Mouse (Mus musculus) heart, postnatal 4 days (tissue): ENCODE measurements at regions not wholly inside any gene's neighbourhood (a gene's known extent, or its start where the extent isn't known, plus 50 kb on each side); places are given as distances from the start of the nearest gene placed in this dataset.
"Not testable (repeated sequence)": the region's sequence is repeated elsewhere in the genome, so short reads cannot be mapped to it uniquely, and the experiment has no call there.

Experiments used
- DNase-seq: peaks from one replicate; pipeline ENCODE4 v3.0.0; 2021

DNA sequence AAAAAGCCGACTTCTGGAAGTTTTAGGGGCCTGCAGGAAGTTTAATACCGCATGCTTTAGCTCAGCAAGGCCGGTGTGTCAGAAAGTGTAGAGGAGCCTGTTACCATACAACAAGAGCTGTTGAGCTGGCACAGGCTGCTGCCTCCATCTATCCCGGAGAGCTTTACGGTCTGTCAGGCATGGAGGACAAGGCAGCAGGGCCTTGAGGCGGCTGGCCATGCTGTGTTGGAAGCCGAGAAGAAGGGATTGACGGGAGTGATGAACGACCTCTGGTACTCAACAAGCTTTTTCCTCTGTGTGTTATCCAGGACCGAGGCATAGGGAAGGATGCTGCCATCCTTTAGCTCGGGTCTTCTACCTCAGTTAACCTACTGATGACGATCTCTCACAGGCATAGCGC, 146.8 kb upstream of the Mocs1 start:
- DNase-seq, result no peak

DNA sequence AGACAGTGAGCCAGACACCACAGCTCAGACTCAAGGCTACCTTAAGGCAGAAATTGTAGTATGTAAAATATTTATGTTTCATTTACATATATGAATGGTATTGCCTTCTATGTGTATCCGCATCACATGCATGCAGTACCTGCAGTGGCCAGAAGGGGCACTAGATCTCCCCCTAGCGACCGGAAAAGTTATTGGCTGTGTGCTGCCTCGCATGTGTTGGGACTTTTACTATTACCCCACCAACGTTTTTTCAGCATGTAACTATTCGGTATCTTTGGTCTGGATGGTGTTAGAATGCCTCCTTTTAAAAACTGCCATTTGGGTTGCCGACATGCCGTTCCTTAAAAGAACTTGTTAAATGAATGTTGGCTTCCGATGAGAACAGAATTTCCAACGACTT, 145.7 kb upstream of the Mocs1 start:
- DNase-seq, result no peak

DNA sequence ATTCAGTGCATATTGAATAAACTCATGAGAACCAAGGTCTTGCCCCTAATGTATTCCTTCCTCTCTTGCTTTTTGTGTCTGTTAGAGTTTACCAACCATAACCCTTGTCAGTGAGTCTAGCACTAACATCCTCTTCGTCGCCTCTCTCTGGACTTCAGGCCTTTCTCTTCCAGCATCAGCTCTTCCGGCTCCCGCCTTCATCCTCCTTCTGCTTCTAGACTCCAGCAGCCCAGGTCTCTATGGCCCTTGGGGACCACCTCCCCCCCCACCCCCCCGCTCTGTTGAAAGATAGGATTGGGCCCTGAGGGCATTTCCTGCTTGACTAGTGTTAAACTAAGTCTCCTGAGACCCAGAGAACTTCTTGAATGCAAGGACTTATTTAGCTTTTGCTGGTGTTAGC, 144.7 kb upstream of the Mocs1 start:
- DNase-seq, result no peak

DNA sequence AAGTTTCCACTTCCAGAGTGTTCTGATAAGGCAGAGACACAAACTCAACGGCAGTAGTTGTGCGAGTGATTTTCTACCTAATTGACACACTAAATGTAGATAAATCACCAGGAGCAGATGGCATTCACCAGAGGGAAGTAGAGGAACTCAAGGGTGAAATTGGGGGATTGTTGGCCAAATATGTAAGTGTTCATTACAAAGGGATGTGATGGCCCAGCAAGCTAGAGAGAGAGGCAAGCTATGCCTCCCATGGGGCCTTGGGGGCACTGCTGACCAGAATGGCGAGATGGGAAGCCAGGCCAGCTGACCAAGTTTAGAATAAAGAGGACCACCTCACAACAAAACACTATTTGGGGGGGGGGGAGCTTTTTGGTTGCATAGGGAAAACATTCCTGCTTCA, 136.5 kb upstream of the Mocs1 start:
- DNase-seq, result no peak

DNA sequence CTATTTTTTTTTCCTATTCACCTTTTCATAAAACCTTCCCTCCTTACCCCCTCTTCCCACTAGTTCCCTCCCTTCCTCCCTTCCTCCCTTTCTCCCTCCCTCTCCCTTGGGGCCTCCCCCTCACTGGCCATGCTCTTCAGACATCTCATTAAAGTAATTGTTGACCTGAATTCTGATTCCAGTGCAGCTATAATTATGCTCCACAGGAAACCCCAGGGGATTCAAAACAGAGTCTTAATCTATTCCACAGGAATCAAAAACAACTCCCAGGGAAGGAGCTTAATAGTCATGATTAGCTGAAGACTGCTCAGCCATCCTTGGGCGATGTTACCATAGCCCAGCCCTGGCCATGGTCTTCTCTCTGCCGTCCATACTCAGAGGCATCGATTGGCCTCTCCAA, 123.7 kb upstream of the Mocs1 start:
- DNase-seq, result no peak

DNA sequence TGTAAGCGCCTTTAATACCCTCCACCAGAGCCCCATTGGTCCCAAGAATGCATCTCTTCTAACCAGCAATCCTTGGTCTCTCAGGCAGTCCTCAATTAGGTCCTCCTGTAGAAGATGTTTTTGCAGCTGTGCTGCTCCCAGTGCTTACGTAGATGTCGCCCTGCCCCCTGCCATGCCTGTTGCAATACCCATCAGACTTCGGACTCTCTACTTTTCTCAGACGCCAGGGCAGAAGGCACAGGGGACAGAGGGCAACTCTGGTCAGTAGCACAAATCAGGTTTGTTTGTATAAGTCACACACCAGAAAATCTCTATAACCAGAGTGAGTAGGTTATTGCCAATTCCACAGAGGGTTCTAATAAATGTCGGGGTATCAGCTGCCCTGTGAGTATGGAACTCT, 123.0 kb upstream of the Mocs1 start:
- DNase-seq, result no peak

DNA sequence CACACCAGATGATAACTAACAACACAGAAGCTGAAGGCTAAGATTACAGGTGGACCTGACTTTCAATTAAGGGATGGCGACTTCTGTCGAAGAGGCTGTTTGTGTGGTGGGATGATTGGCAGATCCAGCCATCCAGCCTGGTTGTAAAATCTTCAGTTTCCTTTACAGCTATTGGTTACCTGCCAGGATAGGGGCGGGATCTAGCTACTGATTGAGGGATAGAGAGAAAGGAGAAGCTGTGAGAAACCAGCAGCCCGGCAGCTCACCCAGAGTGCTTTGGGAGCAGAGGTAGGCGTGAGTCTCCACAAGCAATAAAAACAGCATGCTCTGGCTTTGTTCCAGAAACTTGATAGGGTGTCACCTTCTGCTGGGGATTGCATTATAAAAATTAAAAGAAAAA, 119.1 kb upstream of the Mocs1 start:
- DNase-seq, result peak; percentile 58

DNA sequence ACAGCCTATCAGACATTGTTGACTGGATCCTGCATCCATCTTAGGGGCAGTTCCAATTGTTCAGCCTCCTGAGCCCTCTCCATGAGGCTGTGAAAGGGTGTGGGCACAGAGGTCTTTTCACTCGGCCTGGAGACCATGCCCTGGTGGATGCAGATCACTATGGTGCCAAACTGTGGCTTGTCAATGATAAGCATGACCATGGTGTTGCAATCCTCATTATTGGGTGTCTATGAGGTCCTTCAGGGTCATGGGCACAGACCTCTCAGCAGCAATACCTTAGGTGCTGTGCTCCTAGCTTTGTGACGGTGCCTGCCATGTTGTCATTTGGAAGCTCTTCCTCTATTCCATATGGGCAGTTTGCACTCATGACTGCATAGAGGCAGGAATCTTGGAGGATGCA, 114.0 kb upstream of the Mocs1 start:
- DNase-seq, result no peak

DNA sequence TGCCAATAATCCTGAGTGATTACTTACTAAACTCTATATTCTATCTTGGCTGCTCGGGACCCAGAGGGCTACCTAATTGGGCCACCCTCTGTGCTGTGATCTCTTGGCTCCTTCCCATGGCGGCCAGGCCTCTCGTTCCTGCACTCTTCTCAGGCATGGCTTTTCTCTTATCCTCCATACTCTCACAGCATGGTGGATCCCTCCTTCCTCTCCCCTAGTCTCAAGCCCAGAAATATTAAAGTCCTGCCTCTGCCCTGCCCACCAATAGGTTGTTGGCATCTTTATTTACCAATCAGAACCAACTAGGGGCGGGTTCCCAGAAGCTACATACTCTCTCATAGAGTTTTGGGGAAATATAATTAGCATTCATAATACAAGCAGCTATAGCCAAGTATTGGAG, 100.6 kb upstream of the Mocs1 start:
- DNase-seq, result no peak

DNA sequence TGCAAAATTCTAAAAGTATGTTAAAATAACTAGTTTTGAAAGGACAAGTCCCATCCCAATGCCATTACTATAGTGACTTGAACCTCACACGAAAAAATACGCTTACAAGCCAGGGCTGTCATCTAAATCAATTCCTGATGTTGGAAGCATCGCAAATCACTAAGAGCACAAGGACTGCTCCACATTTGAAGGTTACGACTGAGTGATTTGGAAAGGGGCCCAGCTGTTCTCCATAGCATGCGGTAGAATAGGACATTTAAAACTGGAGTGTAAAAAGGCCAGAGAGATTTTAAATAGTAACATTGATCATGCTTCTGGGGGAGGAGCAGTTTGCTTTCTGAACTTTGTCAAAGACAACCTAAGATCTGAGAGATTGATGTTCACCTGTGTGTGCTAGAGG, 92.8 kb upstream of the Mocs1 start:
- DNase-seq, result no peak

DNA sequence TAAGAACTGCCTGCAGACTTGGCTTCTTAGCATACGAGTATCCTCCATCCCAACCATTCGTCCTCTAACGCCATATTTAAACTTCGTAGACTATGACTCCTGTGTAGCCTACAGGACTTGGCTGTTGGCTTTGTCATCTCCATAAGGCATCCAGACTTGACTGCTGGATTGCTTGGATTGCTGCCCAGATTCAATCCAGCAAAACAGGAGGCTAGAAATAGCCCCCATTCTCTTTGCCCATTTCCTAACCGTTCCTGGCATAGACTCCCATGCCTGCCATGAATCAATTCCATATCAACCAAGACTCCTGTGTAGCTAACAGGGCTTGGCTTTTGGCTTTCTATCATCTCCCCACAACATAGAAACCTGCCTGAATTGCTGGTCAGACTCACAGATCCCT, 90.3 kb upstream of the Mocs1 start:
- peak; percentile 7 for DNase-seq

DNA sequence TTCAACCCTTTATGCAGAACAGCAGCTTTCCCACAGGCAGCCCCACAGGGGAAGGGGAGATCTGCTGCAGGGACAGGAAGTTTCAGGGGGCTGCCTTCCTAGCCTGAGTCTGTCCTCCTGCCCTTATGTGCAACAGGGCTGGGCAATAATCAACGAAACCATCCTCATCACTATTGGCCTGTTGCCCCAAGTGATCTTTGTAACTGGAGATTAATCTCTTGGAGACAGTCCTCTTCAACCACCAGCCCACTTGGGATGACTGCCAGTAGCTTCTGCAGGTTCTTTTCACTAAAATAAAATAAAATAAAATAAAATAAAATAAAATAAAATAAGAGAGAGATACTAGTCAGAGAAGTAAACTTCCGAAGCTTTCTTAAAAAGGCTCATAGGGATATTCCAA, 85.5 kb upstream of the Mocs1 start:
- no peak for DNase-seq

DNA sequence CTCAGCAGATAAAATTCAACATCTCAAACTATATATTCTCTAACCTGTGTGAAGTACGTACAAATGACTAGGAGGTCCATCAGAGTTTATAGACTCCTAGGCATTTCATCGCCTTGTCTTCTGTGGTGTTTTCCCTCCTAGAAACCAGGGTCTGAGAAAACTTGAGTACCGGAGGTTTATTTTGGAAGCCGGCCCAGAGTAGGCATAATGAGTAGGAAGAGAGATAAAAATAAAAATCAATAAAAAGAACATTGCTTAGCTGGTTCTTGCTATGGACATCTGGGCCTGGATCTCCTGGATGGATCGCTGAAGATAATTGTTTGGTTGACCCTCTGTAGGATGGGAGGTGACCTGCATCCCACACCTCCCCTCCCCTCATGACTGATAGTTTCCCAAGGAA, 81.5 kb upstream of the Mocs1 start:
- no peak for DNase-seq

DNA sequence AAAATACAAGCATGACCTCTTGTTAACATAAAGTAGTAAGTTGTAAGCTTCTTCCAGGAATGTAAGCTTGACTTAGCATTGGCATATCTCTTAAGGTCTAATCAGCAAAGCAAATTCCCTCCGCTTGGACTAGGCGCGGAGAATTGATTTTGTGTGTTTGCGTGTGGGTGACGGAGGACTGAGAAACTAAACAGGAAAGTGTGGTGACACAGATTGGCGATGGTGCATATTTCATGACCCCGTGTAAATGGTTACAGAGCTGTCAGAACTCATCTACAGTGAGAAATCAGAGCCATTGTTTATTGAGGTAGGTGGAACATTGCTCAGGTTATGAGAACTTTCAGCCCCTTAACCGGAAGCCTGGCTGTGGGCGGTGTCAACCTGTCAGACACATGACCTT, 78.8 kb upstream of the Mocs1 start:
- DNase-seq, result no peak

DNA sequence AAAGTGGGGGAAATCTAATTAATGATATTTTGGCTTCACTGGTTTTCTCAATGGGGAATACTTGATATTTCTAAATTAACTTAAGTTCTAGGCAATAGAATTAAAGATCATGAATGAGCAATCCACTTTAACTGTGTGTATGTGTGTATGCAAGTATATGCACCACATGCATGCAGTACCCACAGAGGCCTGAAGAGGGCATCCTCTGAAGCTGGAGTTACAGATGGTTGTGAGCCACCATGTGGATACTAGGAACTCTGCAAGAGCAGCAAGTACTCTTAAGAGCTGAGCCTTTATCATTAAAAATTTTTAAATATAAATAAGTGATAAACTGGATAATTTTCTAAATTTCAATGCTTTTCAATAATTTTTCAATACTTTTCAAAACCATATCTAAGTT, 69.0 kb upstream of the Mocs1 start:
- DNase-seq, result no peak

DNA sequence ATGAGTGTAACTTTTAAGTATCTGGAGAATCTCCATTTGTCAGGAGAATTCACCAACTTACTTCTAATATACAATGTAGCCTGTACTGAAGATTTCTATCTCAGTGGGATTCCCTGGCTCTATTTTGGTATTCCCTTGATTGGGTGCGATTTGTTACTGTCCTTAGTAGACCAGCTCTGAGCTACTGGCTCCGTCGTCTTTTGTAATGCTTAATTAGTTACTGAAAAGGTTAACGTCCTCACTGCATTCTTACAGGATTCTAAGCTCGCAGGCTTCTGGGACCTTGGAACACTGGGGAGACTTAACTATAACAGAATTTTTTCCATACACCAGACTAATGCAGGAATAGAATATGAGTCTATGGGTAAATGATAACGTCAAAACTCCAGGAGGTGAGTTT, 67.9 kb upstream of the Mocs1 start:
- DNase-seq, result not testable (repeated sequence)

DNA sequence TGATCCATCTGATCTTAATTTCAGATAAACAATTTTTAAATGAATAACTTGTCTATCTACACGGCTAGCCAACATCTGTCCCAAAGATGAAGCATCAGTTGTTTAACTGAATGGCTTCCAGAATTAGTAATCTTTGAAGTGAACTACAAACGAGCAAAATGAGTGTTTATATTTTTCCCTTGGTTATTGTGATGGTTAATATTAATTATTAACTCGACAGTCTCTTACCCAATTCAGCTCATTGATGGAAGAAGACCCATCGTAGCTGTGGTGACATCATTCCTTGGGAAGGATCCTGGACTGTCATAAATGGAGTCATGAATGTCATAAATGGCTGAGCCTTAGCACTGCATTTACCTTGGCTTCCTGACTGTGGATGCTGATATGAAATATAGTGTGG, 60.4 kb upstream of the Mocs1 start:
- no peak for DNase-seq

DNA sequence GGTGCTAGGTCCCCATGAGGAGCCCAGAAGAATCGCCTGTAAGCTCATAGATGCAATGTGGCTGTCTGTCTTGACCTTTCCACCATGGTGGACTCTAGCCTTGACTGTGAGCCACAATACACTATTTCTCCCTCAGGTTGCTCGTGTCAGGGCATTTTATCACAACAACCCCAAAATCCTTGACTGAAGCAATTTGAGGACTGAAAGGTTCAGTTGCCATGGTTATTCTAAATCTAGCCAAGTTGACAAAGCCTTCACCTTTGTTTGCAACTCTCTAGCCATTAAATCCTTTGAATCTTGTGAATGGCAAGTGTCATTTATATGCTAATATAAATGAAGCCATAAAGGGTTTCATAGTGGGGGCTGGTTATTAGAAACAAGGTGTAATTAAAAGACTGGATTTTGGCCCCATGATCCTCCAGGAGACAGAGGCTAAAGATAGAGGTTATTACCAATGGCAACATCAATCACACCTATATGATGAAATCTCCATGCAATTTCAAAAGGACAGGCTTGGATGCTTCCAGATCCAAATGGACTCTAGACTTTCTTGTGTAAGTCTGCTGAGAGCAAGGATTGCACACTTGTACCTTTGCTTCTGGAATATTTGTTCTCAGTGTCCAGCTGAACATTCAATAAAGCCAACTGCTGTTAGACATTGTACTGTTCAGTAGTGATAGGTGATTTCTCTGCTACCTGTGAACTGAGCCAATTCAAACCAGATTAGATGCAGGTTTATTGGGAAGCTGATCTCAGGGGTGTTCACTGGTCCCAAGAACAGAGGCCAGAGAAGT, 59.5 kb upstream of the Mocs1 start:
- no peak for DNase-seq

DNA sequence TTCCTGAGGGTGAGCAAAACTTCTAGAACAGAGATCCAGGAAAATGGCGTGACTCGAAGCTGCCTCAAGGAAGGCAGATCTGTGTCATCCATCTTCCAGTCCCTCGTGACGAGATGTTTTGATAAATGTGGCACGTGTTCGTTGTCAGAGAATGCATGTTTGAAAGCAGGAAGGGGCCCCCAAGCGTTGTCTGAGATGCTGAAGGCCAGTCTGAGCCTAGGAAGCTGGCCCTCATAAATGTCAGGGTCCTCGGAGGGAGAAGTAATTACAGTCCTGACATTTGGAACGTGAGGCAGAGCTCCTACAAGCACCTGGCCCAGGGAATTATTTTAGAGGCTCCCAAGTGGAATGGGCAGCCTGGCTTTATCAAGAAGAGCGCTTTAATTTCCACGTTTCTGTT, 50.5 kb upstream of the Mocs1 start:
- no peak for DNase-seq
